Mouse (Mus musculus) lung, embryonic 15.5 days (tissue): ENCODE results near the gene Susd1. TPM values are rescaled to one million over a fixed set of nuclear protein-coding genes. Genes with fewer than 3 reads are reported as not detected.

ENCODE experiments used
- ATAC-seq: fragments of 200-750 bp; cut with Nextera tagmentation; 2 replicates; pipeline ENCODE4 v1.8.0; 2017; ENCODE audit warnings: moderate number of reproducible peaks, borderline replicate concordance; ENCODE audit not compliant: low FRiP score, low TSS enrichment; ENCODE audit errors: extremely low read depth
- H3K27ac ChIP-seq: fragments of 300-500 bp; sonication (generic); 2 replicates; pipeline ENCODE4 v1.5.1; 2015; ENCODE audit warnings: moderate library complexity, mild to moderate bottlenecking, inconsistent platforms
- H3K27me3 ChIP-seq: fragments of 300-500 bp; sonication (generic); 2 replicates; pipeline ENCODE4 v1.6.1; 2015; ENCODE audit warnings: inconsistent platforms
- H3K36me3 ChIP-seq: fragments of 300-500 bp; sonication (generic); 2 replicates; pipeline ENCODE4 v1.6.1; 2015; ENCODE audit warnings: inconsistent platforms
- H3K4me1 ChIP-seq: fragments of 300-500 bp; sonication (generic); 2 replicates; pipeline ENCODE4 v1.6.1; 2015; ENCODE audit warnings: inconsistent platforms
- H3K4me2 ChIP-seq: fragments of 300-500 bp; sonication (generic); 2 replicates; pipeline ENCODE4 v1.6.1; 2015; ENCODE audit warnings: inconsistent platforms, mild to moderate bottlenecking, moderate library complexity
- H3K4me3 ChIP-seq: fragments of 300-500 bp; sonication (generic); 2 replicates; pipeline ENCODE4 v1.5.1; 2015; ENCODE audit warnings: mild to moderate bottlenecking, inconsistent platforms
- H3K9ac ChIP-seq: fragments of 300-500 bp; sonication (generic); 2 replicates; pipeline ENCODE4 v1.6.1; 2015; ENCODE audit warnings: inconsistent platforms
- H3K9me3 ChIP-seq: fragments of 300-500 bp; sonication (generic); 2 replicates; pipeline ENCODE4 v1.6.1; 2016; ENCODE audit warnings: inconsistent platforms
- WGBS: fragments of 180-500 bp; shearing (Covaris S2); methylation state at CpG from one replicate; pipeline ENCODE4 v1.1.7; 2015; 5-methylcytosine and 5-hydroxymethylcytosine counted together
- polyA plus RNA-seq: library from polyadenylated mRNA; unstranded; fragments of >200 nt; fragmentation: Nextera tagmentation; extraction: Ambion mirVana; gene quantifications from 2 replicates; pipeline ENCODE4 v1.2.1, GENCODE M21; 2015

Gene Susd1
- polyA plus RNA-seq, 1 experiment from 2014 or later = 8.0 TPM

GRCm38 (mm10) chr4:59336439-59336809, 102.0 kb downstream of the Susd1 start:
- H3K9ac ChIP-seq = no peak overlapping the region
- H3K4me2 ChIP-seq = no peak overlapping the region
- no peak overlapping the region for H3K4me3 ChIP-seq
- H3K36me3 ChIP-seq = no peaks in the 10 kb centered on the region
- H3K9me3 ChIP-seq = no peaks in the 10 kb centered on the region
- peak overlapping the region; percentile 56 for H3K27ac ChIP-seq
- ATAC-seq = no peak
- H3K27me3 ChIP-seq = no peaks in the 10 kb centered on the region
- 50% methylated on average over 7 of the region's 7 CpGs for WGBS
- peaks cover 24% of the 10 kb centered on the region for H3K4me1 ChIP-seq

- ATAC-seq = peak; percentile 64; the same call in 1 of the 2 replicates
- Histone ChIP-seq H3K27me3 (no peaks in the 10 kb centered on the region), H3K4me3 (no peak overlapping the region), H3K4me1 (peaks cover 30% of the 10 kb centered on the region), H3K4me2 (no peak overlapping the region), H3K9me3 (no peaks in the 10 kb centered on the region), H3K9ac (no peak overlapping the region), H3K27ac (peak overlapping the region; percentile 56), H3K36me3 (no peaks in the 10 kb centered on the region)
- WGBS = 58% methylated on average over 9 of the region's 9 CpGs
Measured at GRCm38 (mm10) chr4:59335616-59336438, 102.6 kb downstream of the Susd1 start.

GRCm38 (mm10) chr4:59335101-59335500, 103.3 kb downstream of the Susd1 start:
- no peak overlapping the region for H3K9ac ChIP-seq
- 89% methylated on average over 7 of the region's 7 CpGs for WGBS
- no peaks in the 10 kb centered on the region for H3K36me3 ChIP-seq
- no peaks in the 10 kb centered on the region for H3K9me3 ChIP-seq
- H3K27ac ChIP-seq = no peak overlapping the region
- H3K4me2 ChIP-seq = no peak overlapping the region
- no peaks in the 10 kb centered on the region for H3K27me3 ChIP-seq
- H3K4me3 ChIP-seq = no peak overlapping the region
- H3K4me1 ChIP-seq = peaks cover 30% of the 10 kb centered on the region
- no peak for ATAC-seq

- ATAC-seq = no peak
Measured at GRCm38 (mm10) chr4:59334236-59334635, 104.2 kb downstream of the Susd1 start.

GRCm38 (mm10) chr4:59333424-59333895, 105.0 kb downstream of the Susd1 start:
- Histone ChIP-seq H3K4me3 (no peak overlapping the region), H3K27me3 (no peaks in the 10 kb centered on the region), H3K4me2 (no peak overlapping the region), H3K9ac (no peak overlapping the region), H3K9me3 (no peaks in the 10 kb centered on the region), H3K36me3 (no peaks in the 10 kb centered on the region), H3K4me1 (peaks cover 30% of the 10 kb centered on the region), H3K27ac (no peak overlapping the region)
- WGBS = 91% methylated on average over 14 of the region's 14 CpGs
- no peak for ATAC-seq

More at GRCm38 (mm10) chr4:59334236-59334635, 104.2 kb downstream of the Susd1 start:
- no peaks in the 10 kb centered on the region for H3K27me3 ChIP-seq
- H3K4me2 ChIP-seq = no peak overlapping the region
- H3K4me1 ChIP-seq = peaks cover 30% of the 10 kb centered on the region
- no peak overlapping the region for H3K4me3 ChIP-seq
- WGBS = 85% methylated on average over 4 of the region's 4 CpGs
- H3K9ac ChIP-seq = no peak overlapping the region
- H3K27ac ChIP-seq = no peak overlapping the region
- no peaks in the 10 kb centered on the region for H3K36me3 ChIP-seq
- no peaks in the 10 kb centered on the region for H3K9me3 ChIP-seq

GRCm38 (mm10) chr4:59332691-59333423, 105.6 kb downstream of the Susd1 start:
- Histone ChIP-seq H3K4me3 (no peak overlapping the region), H3K4me2 (no peak overlapping the region), H3K27ac (no peak overlapping the region), H3K9ac (no peak overlapping the region), H3K9me3 (no peaks in the 10 kb centered on the region), H3K36me3 (no peaks in the 10 kb centered on the region), H3K27me3 (no peaks in the 10 kb centered on the region), H3K4me1 (peaks cover 30% of the 10 kb centered on the region)
- ATAC-seq = no peak
- 91% methylated on average over 9 of the region's 9 CpGs for WGBS

GRCm38 (mm10) chr4:59332089-59332488, 106.3 kb downstream of the Susd1 start:
- no peaks in the 10 kb centered on the region for H3K36me3 ChIP-seq
- 67% methylated on average over 5 of the region's 5 CpGs for WGBS
- H3K4me2 ChIP-seq = no peak overlapping the region
- no peak for ATAC-seq
- peak overlapping the region; percentile 83 for H3K27ac ChIP-seq
- no peaks in the 10 kb centered on the region for H3K9me3 ChIP-seq
- no peaks in the 10 kb centered on the region for H3K27me3 ChIP-seq
- peaks cover 30% of the 10 kb centered on the region for H3K4me1 ChIP-seq
- no peak overlapping the region for H3K9ac ChIP-seq
- no peak overlapping the region for H3K4me3 ChIP-seq

- 25% methylated on average over 9 of the region's 9 CpGs for WGBS
- Histone ChIP-seq H3K9ac (no peak overlapping the region), H3K4me1 (peaks cover 26% of the 10 kb centered on the region)
Measured at GRCm38 (mm10) chr4:59331633-59332032, 106.8 kb downstream of the Susd1 start.

GRCm38 (mm10) chr4:59330961-59331604, 107.3 kb downstream of the Susd1 start:
- Histone ChIP-seq H3K4me2 (no peak overlapping the region), H3K9me3 (no peaks in the 10 kb centered on the region), H3K36me3 (no peaks in the 10 kb centered on the region), H3K27me3 (no peaks in the 10 kb centered on the region), H3K4me3 (no peak overlapping the region), H3K9ac (no peak overlapping the region), H3K4me1 (peaks cover 20% of the 10 kb centered on the region), H3K27ac (peak overlapping the region; percentile 83)
- ATAC-seq = peak; percentile 33; the same call in 1 of the 2 replicates
- 34% methylated on average over 10 of the region's 10 CpGs for WGBS

More at GRCm38 (mm10) chr4:59331633-59332032, 106.8 kb downstream of the Susd1 start:
- Histone ChIP-seq H3K36me3 (no peaks in the 10 kb centered on the region), H3K4me2 (no peak overlapping the region), H3K4me3 (no peak overlapping the region), H3K27ac (peak overlapping the region; percentile 83), H3K27me3 (no peaks in the 10 kb centered on the region), H3K9me3 (no peaks in the 10 kb centered on the region)
- ATAC-seq = peak; percentile 46

- no peak overlapping the region for H3K27ac ChIP-seq
- 72% methylated on average over 19 of the region's 19 CpGs for WGBS
- H3K9me3 ChIP-seq = no peaks in the 10 kb centered on the region
- no peaks in the 10 kb centered on the region for H3K27me3 ChIP-seq
- H3K4me3 ChIP-seq = no peak overlapping the region
- peaks cover 15% of the 10 kb centered on the region for H3K4me1 ChIP-seq
- no peak overlapping the region for H3K4me2 ChIP-seq
- no peak overlapping the region for H3K9ac ChIP-seq
- H3K36me3 ChIP-seq = no peaks in the 10 kb centered on the region
- no peak for ATAC-seq
Measured at GRCm38 (mm10) chr4:59329461-59330304, 108.8 kb downstream of the Susd1 start.

- H3K27me3 ChIP-seq = no peaks in the 10 kb centered on the region
- H3K4me3 ChIP-seq = no peak overlapping the region
- H3K9me3 ChIP-seq = no peaks in the 10 kb centered on the region
- H3K4me2 ChIP-seq = no peak overlapping the region
- no peak for ATAC-seq
- no peak overlapping the region for H3K9ac ChIP-seq
- WGBS = 90% methylated on average over 7 of the region's 7 CpGs
- H3K27ac ChIP-seq = no peak overlapping the region
- H3K4me1 ChIP-seq = peaks cover 15% of the 10 kb centered on the region
- H3K36me3 ChIP-seq = no peaks in the 10 kb centered on the region
Measured at GRCm38 (mm10) chr4:59328821-59329220, 109.6 kb downstream of the Susd1 start.
